Mouse (Mus musculus) ES-E14 (cell line): ENCODE data around the gene Opa3.

Experiments
- CHD2 ChIP-seq: IDR thresholded peaks from 2 replicates; pipeline ENCODE4 v1.6.1; 2014; ENCODE audit warnings: mild to moderate bottlenecking, low read depth, low read length, inconsistent platforms
- HCFC1 ChIP-seq: IDR thresholded peaks from 2 replicates; pipeline ENCODE4 v1.6.1; 2012; ENCODE audit warnings: low read length, inconsistent platforms, borderline replicate concordance; ENCODE audit not compliant: insufficient read depth
- MAFK ChIP-seq: IDR thresholded peaks from 2 replicates; pipeline ENCODE4 v1.6.1; 2014; ENCODE audit warnings: mild to moderate bottlenecking, low read depth, low read length, inconsistent platforms; ENCODE audit not compliant: insufficient read depth
- ZC3H11A ChIP-seq: IDR thresholded peaks from 2 replicates; pipeline ENCODE4 v1.6.1; 2012; ENCODE audit warnings: low read depth, mild to moderate bottlenecking, inconsistent platforms, low read length, borderline replicate concordance
- ZNF384 ChIP-seq: IDR thresholded peaks from 2 replicates; pipeline ENCODE4 v1.6.1; 2012; ENCODE audit warnings: low read depth, low read length, inconsistent platforms

DNA sequence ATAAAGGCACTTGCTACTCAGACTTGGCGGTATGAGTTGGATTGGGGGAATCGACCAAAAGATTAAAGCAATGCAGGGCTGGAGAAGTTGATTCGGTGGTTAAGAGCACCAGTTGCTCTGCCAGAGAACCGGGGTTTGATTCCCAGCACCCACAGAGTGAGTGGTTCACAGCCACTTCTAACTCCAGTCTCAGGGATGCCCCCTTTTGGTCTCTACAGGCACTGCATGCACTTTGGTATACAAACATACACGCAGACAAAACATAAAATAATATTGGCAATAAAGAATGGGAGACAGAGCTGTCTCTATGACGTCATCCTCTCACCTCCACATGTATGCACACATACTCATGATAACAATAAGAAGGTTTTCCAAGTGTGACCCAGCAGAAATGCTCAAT is 68.9 kb downstream of the Opa3 start:
- TF ChIP-seq MAFK (no peak), HCFC1 (no peak), ZC3H11A (no peak), CHD2 (no peak), ZNF384 (no peak)
